Mouse (Mus musculus): Measurements from ENCODE around the gene Nav2.

DNA sequence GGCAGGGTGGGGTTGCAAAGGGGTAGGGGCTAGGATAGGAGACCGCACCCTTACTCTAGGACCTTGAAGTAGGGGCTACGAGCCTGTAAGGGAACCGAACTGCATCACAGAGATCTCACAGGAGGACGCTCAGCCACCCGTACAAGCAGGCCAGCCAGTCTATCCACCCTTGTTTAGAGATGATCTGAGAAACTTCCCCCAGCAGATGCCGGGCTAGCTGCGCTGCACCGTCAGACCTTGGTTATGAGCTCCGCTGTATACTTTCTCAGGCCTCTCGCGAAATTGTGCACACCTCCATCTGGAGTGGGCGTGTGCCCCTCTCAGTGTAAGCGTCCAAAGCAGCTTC is 50.8 kb downstream of the Nav2 start:
- TF ChIP-seq CTCF (IDR thresholded peaks at IDR 0.05; ENCODE audit: low read depth), result no peak
- TF ChIP-seq EP300 (optimal IDR thresholded peaks at IDR 0.05), result no peak
